Mouse (Mus musculus) heart, postnatal 0 days (tissue): Measurements from ENCODE around the gene Jarid2. TPM values are rescaled to one million over a fixed set of nuclear protein-coding genes. Genes with fewer than 3 reads are reported as not detected.

Experiments used
- ATAC-seq: fragments of 200-750 bp; cut with Nextera tagmentation; 2 replicates; pipeline ENCODE4 v1.8.0; 2017; ENCODE audit warnings: low read depth, moderate number of reproducible peaks, moderate library complexity; ENCODE audit not compliant: insufficient read depth
- DNase-seq: peaks from one replicate; pipeline ENCODE4 v3.0.0-alpha.2; 2016; ENCODE audit warnings: low spot score
- H3K27ac ChIP-seq: fragments of 300-500 bp; sonication (generic); 2 replicates; pipeline ENCODE4 v1.5.1; 2014; ENCODE audit warnings: low read depth, mild to moderate bottlenecking
- H3K27me3 ChIP-seq: fragments of 300-500 bp; sonication (generic); 2 replicates; pipeline ENCODE4 v1.6.1; 2014; ENCODE audit warnings: low read length, mixed read lengths; ENCODE audit not compliant: control insufficient read depth, insufficient read depth
- H3K36me3 ChIP-seq: fragments of 300-500 bp; sonication (generic); replicated peaks from 2 replicates; pipeline ENCODE4 v1.6.1; 2014; ENCODE audit warnings: low read length, mixed read lengths; ENCODE audit not compliant: control insufficient read depth, insufficient read depth
- H3K4me1 ChIP-seq: fragments of 300-500 bp; sonication (generic); 2 replicates; pipeline ENCODE4 v1.6.1; 2014; ENCODE audit warnings: antibody characterized with exemption; ENCODE audit not compliant: control insufficient read depth, insufficient read depth
- H3K4me2 ChIP-seq: fragments of 300-500 bp; sonication (generic); 2 replicates; pipeline ENCODE4 v1.6.1; 2014; ENCODE audit warnings: low read depth, mild to moderate bottlenecking, low read length, moderate library complexity
- H3K4me3 ChIP-seq: fragments of 300-500 bp; sonication (generic); 2 replicates; pipeline ENCODE4 v1.5.1; 2014; ENCODE audit warnings: low read depth, low read length
- H3K9ac ChIP-seq: fragments of 300-500 bp; sonication (generic); replicated peaks from 2 replicates; pipeline ENCODE4 v1.6.1; 2014; ENCODE audit warnings: low read depth, low read length, mixed read lengths
- H3K9me3 ChIP-seq: fragments of 300-500 bp; sonication (generic); replicated peaks from 2 replicates; pipeline ENCODE4 v1.6.1; 2016; ENCODE audit warnings: low read length; ENCODE audit not compliant: control insufficient read depth
- CTCF ChIP-seq: IDR thresholded peaks from 2 replicates; pipeline ENCODE4 v1.5.1; 2016; ENCODE audit warnings: antibody characterized with exemption, control low read depth, low read depth
- EP300 ChIP-seq: IDR thresholded peaks from 2 replicates; pipeline ENCODE4 v1.6.1; 2016; ENCODE audit warnings: antibody characterized with exemption, low read depth
- WGBS: fragments of 180-500 bp; shearing (Covaris S2); extraction: QIAGEN DNeasy Blood & Tissue Kit; methylation state at CpG from one replicate; pipeline ENCODE4 v1.1.7; 2014; 5-methylcytosine and 5-hydroxymethylcytosine counted together
- polyA plus RNA-seq: library from polyadenylated mRNA; unstranded; fragments of >200 nt; fragmentation: Nextera tagmentation; extraction: Ambion mirVana; gene quantifications from 2 replicates; pipeline ENCODE4 v1.2.1, GENCODE M21; 2015
- total RNA-seq: library from RNA; depleted of rRNA; stranded (reverse); fragments of >200 nt; gene quantifications from 2 replicates; pipeline ENCODE4 v1.2.3, GENCODE M21; 2014; ENCODE audit warnings: low replicate concordance

The Jarid2 gene
- total and polyA plus RNA-seq, 2 experiments from 2014 or later: 10.2 to 17.7 TPM

- ATAC-seq (no peak), DNase-seq (no peak)
- Histone ChIP-seq H3K27me3 (no peaks in the 10 kb centered on the region), H3K4me3 (no peak overlapping the region), H3K4me1 (no peaks in the 10 kb centered on the region; the same call in 1 of the 2 replicates), H3K9me3 (no peaks in the 10 kb centered on the region), H3K4me2 (no peak overlapping the region), H3K27ac (no peak overlapping the region), H3K9ac (no peak overlapping the region), H3K36me3 (peaks cover 88% of the 10 kb centered on the region)
- no peak for TF ChIP-seq EP300
- no peak for TF ChIP-seq CTCF
- 95% methylated on average over 5 of the region's 5 CpGs for WGBS
Observed at GRCm38 (mm10) chr13:44921721-44922120, 192.4 kb downstream of the Jarid2 start.

GRCm38 (mm10) chr13:44924042-44924441, 194.8 kb downstream of the Jarid2 start:
- no peak overlapping the region for H3K27ac ChIP-seq
- H3K9ac ChIP-seq: no peak overlapping the region
- H3K4me3 ChIP-seq: no peak overlapping the region
- 65% methylated on average over 3 of the region's 3 CpGs for WGBS
- TF ChIP-seq EP300: no peak
- TF ChIP-seq CTCF: no peak
- DNase-seq (no peak), ATAC-seq (peak; percentile 30; the same call in 1 of the 2 replicates)
- H3K4me2 ChIP-seq: no peak overlapping the region
- no peaks in the 10 kb centered on the region for H3K27me3 ChIP-seq
- H3K9me3 ChIP-seq: no peaks in the 10 kb centered on the region
- H3K36me3 ChIP-seq: peaks cover 65% of the 10 kb centered on the region
- H3K4me1 ChIP-seq: peaks cover 11% of the 10 kb centered on the region

- no peak overlapping the region for H3K4me3 ChIP-seq
- H3K27ac ChIP-seq: no peak overlapping the region
- ATAC-seq (no peak), DNase-seq (no peak)
- no peaks in the 10 kb centered on the region for H3K9me3 ChIP-seq
- H3K27me3 ChIP-seq: no peaks in the 10 kb centered on the region
- H3K4me2 ChIP-seq: no peak overlapping the region
- TF ChIP-seq CTCF (no peak), EP300 (no peak)
- H3K9ac ChIP-seq: no peak overlapping the region
- H3K36me3 ChIP-seq: peaks cover 56% of the 10 kb centered on the region
- peaks cover 11% of the 10 kb centered on the region for H3K4me1 ChIP-seq
- WGBS: 92% methylated on average over 2 of the region's 2 CpGs
Observed at GRCm38 (mm10) chr13:44925173-44925572, 195.9 kb downstream of the Jarid2 start.

GRCm38 (mm10) chr13:44926311-44926710, 197.0 kb downstream of the Jarid2 start:
- no peak for DNase-seq
- Histone ChIP-seq H3K36me3 (peaks cover 48% of the 10 kb centered on the region), H3K4me3 (no peak overlapping the region), H3K4me1 (peaks cover 11% of the 10 kb centered on the region), H3K9me3 (no peaks in the 10 kb centered on the region), H3K27me3 (no peaks in the 10 kb centered on the region), H3K9ac (no peak overlapping the region), H3K4me2 (no peak overlapping the region), H3K27ac (no peak overlapping the region)
- 67% methylated on average over 2 of the region's 2 CpGs for WGBS
- TF ChIP-seq EP300: no peak
- TF ChIP-seq CTCF: no peak
- ATAC-seq: no peak

- Histone ChIP-seq H3K9ac (no peak overlapping the region), H3K36me3 (peaks cover 6% of the 10 kb centered on the region), H3K27me3 (no peaks in the 10 kb centered on the region), H3K9me3 (no peaks in the 10 kb centered on the region), H3K4me1 (peaks cover 14% of the 10 kb centered on the region), H3K4me3 (no peak overlapping the region), H3K27ac (no peak overlapping the region), H3K4me2 (no peak overlapping the region)
- peak; percentile 57 for ATAC-seq
- 54% methylated on average over 18 of the region's 18 CpGs for WGBS
- TF ChIP-seq EP300 (no peak), CTCF (no peak)
- no peak for DNase-seq
Observed at GRCm38 (mm10) chr13:44932307-44933264, 203.3 kb downstream of the Jarid2 start.
